Comparison of ENCODE assay signal across 23 mouse cellular contexts in the genomic region with DNA sequence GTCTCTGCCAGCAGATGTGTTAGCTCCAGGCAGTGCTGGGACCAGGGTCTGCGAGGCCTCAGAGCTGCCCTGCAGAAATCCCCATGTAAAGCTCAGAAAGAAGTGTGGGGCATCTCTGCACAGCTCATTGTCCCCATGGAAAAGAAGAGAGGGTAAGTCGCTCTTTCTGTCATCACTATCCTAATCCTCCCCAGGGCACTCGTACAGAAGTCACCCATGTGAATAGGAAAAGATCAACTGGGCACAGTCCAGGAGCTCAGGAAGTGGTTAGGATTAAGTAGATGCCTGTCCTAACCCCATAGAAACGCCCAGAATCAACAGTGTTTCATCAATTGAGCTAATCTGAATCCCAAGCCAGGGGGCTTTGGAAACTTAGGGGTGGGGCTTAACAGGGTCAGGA.
A peak's percentile ranks its signal among the peaks of the same experiment; 100 is the strongest.
DNase-seq lines count a peak whose midpoint lies in the region; ATAC-seq lines count a peak whose summit lies in the region.
"Had no signal": no experiment of that assay in that cellular context is flagged by ENCODE, and none has a peak within 500 bp of the region (broad histone marks: within the 10 kb centered on the region; RNA-seq: fewer than 3 reads in every experiment).

No protein-coding gene starts in this region.

- ATAC-seq in heart, embryonic 14.5 days (ENCODE audit: insufficient number of reproducible peaks, insufficient read depth, low FRiP score, low read depth): 0 out of 2 replicates have a peak, but pooled peaks have one; percentile 9
- peak; percentile 15; the same call in 1 of the 2 replicates for ATAC-seq in midbrain, embryonic 13.5 days
- ATAC-seq in midbrain, embryonic 14.5 days (ENCODE audit: low FRiP score, low TSS enrichment): no peak
- no peak for ATAC-seq in limb, embryonic 11.5 days (ENCODE audit: insufficient number of reproducible peaks, low FRiP score, low TSS enrichment, low read depth)
- ATAC-seq: activated CD4-positive, CD25-positive, alpha-beta regulatory T cell, adult 4 months had no signal

- intact Hi-C loops in heart, postnatal 25 days (cut with DNase I): no loop called here

- 22% methylated on average over 4 of the region's 4 CpGs for WGBS in heart, embryonic 14.5 days
- WGBS in midbrain, embryonic 13.5 days: 7% methylated on average over 4 of the region's 4 CpGs
- 3% methylated on average over 4 of the region's 4 CpGs for WGBS in midbrain, embryonic 14.5 days
- WGBS in limb, embryonic 11.5 days: 33% methylated on average over 4 of the region's 4 CpGs

- no peaks in the 10 kb centered on the region for H3K36me3 ChIP-seq in heart, embryonic 14.5 days (ENCODE audit: control insufficient read depth, insufficient read depth, low read length)
- no peaks in the 10 kb centered on the region for H3K36me3 ChIP-seq in midbrain, embryonic 13.5 days
- H3K36me3 ChIP-seq in midbrain, embryonic 14.5 days (ENCODE audit: control insufficient read depth, insufficient read depth, low read length): no peaks in the 10 kb centered on the region
- H3K36me3 ChIP-seq in limb, embryonic 11.5 days (ENCODE audit: control insufficient read depth, insufficient read depth, low read length): no peaks in the 10 kb centered on the region
- H3K36me3 ChIP-seq: embryonic facial prominence, embryonic 15.5 days; hindbrain, embryonic 12.5 days; liver, embryonic 13.5 days had no signal

- H3K4me1 ChIP-seq in heart, embryonic 14.5 days (ENCODE audit: control insufficient read depth in 2 of 2, insufficient read depth in 2 of 2, low read length in 2 of 2): peaks cover 19 to 25% of the 10 kb centered on the region in 2 experiments
- peaks cover 70% of the 10 kb centered on the region for H3K4me1 ChIP-seq in midbrain, embryonic 13.5 days (replicated peaks)
- peaks cover 55% of the 10 kb centered on the region for H3K4me1 ChIP-seq in midbrain, embryonic 14.5 days (ENCODE audit: control insufficient read depth, insufficient read depth, low read length)
- H3K4me1 ChIP-seq in limb, embryonic 11.5 days (ENCODE audit: control insufficient read depth, insufficient read depth, low read length): peaks cover 61% of the 10 kb centered on the region
- H3K4me1 ChIP-seq: liver, embryonic 13.5 days had no signal

- DNase-seq in heart, postnatal 25 days (ENCODE audit: low spot score): no peak
- no peak for DNase-seq in midbrain, embryonic 14.5 days
- no peak for DNase-seq in limb, embryonic 11.5 days (ENCODE audit: low spot score)
- DNase-seq in spleen, postnatal 4 days (ENCODE audit: low spot score in 2 of 2): no peak
- no peak for DNase-seq in urinary bladder, adult 18-20 months (ENCODE audit: low spot score in 2 of 2)
- DNase-seq: adrenal gland, postnatal 10 days; cerebellum, adult 18-20 months; cerebellum, postnatal 14 days; gastrocnemius, postnatal 36 days; heart, adult 2 months; kidney, adult 18-20 months; kidney, postnatal 14 days; left cerebral cortex, postnatal 4 days; liver, embryonic 13.5 days; lung, adult 2 months; lung, postnatal 14 days; right cerebral cortex, postnatal 25 days; thymus, postnatal 14 days had no signal

- H3K27ac ChIP-seq in heart, embryonic 14.5 days (replicated peaks in 1 of 2; ENCODE audit: control insufficient read depth in 1 of 2, insufficient read depth in 1 of 2, low read depth in 2 of 2, low read length in 2 of 2): no peak overlapping the region
- no peak overlapping the region for H3K27ac ChIP-seq in midbrain, embryonic 13.5 days
- H3K27ac ChIP-seq in midbrain, embryonic 14.5 days (replicated peaks; ENCODE audit: low read depth, low read length): no peak overlapping the region
- H3K27ac ChIP-seq in limb, embryonic 11.5 days (replicated peaks; ENCODE audit: low read depth, low read length): no peak overlapping the region
- H3K27ac ChIP-seq: embryonic facial prominence, embryonic 15.5 days; heart, adult 2 months; hindbrain, embryonic 12.5 days; liver, embryonic 13.5 days had no signal

- H3K9me3 ChIP-seq in heart, embryonic 14.5 days (ENCODE audit: control insufficient read depth, low read length): no peaks in the 10 kb centered on the region
- H3K9me3 ChIP-seq in midbrain, embryonic 13.5 days: no peaks in the 10 kb centered on the region
- H3K9me3 ChIP-seq in midbrain, embryonic 14.5 days (ENCODE audit: control insufficient read depth, low read length): no peaks in the 10 kb centered on the region
- H3K9me3 ChIP-seq in limb, embryonic 11.5 days (ENCODE audit: control insufficient read depth, low read length): no peaks in the 10 kb centered on the region
- H3K9me3 ChIP-seq: embryonic facial prominence, embryonic 15.5 days; hindbrain, embryonic 12.5 days; liver, embryonic 13.5 days had no signal

- H3K27me3 ChIP-seq in heart, embryonic 14.5 days (ENCODE audit: control insufficient read depth, insufficient read depth, low read length): peaks cover 78% of the 10 kb centered on the region
- peaks cover 55% of the 10 kb centered on the region for H3K27me3 ChIP-seq in midbrain, embryonic 13.5 days
- H3K27me3 ChIP-seq in midbrain, embryonic 14.5 days (ENCODE audit: control insufficient read depth, insufficient read depth, low read length): peaks cover 12% of the 10 kb centered on the region; the same call in 1 of the 2 replicates
- no peaks in the 10 kb centered on the region for H3K27me3 ChIP-seq in limb, embryonic 11.5 days (ENCODE audit: control insufficient read depth, insufficient read depth, low read length)
- H3K27me3 ChIP-seq: embryonic facial prominence, embryonic 15.5 days had no signal

- H3K9ac ChIP-seq in heart, embryonic 14.5 days (ENCODE audit: low read length): no peak overlapping the region
- H3K9ac ChIP-seq in midbrain, embryonic 13.5 days (replicated peaks): no peak overlapping the region
- no peak overlapping the region for H3K9ac ChIP-seq in midbrain, embryonic 14.5 days (replicated peaks; ENCODE audit: low read length)
- H3K9ac ChIP-seq in limb, embryonic 11.5 days (ENCODE audit: low read length): no peak overlapping the region
- H3K9ac ChIP-seq: embryonic facial prominence, embryonic 15.5 days; hindbrain, embryonic 12.5 days; liver, embryonic 13.5 days had no signal

- no peak overlapping the region for H3K4me3 ChIP-seq in heart, embryonic 14.5 days (ENCODE audit: control insufficient read depth in 1 of 2, insufficient read depth in 1 of 2, low read depth in 1 of 2, low read length in 2 of 2)
- no peak overlapping the region for H3K4me3 ChIP-seq in midbrain, embryonic 13.5 days (replicated peaks)
- no peak overlapping the region for H3K4me3 ChIP-seq in midbrain, embryonic 14.5 days (replicated peaks; ENCODE audit: low read depth, low read length)
- no peak overlapping the region for H3K4me3 ChIP-seq in limb, embryonic 11.5 days (ENCODE audit: low read depth, low read length)
- H3K4me3 ChIP-seq: embryonic facial prominence, embryonic 15.5 days; heart, adult 2 months; hindbrain, embryonic 12.5 days; liver, embryonic 13.5 days had no signal

- H3K4me2 ChIP-seq in heart, embryonic 14.5 days (ENCODE audit: low read length): no peak overlapping the region
- no peak overlapping the region for H3K4me2 ChIP-seq in midbrain, embryonic 13.5 days (replicated peaks)
- no peak overlapping the region for H3K4me2 ChIP-seq in midbrain, embryonic 14.5 days (ENCODE audit: low read length)
- peak overlapping the region; percentile 8; the same call in 1 of the 2 replicates for H3K4me2 ChIP-seq in limb, embryonic 11.5 days (ENCODE audit: low read depth, severe bottlenecking)
- H3K4me2 ChIP-seq: embryonic facial prominence, embryonic 15.5 days; hindbrain, embryonic 12.5 days; liver, embryonic 13.5 days had no signal

Comparison
In these comparisons a context has a peak if more than half of its experiments do, and no peak if none do; other contexts are left out.
1. ATAC-seq: peak in heart, embryonic 14.5 days (single experiment) and midbrain, embryonic 13.5 days (single experiment); none in midbrain, embryonic 14.5 days (single experiment) and limb, embryonic 11.5 days (single experiment).